Mouse (Mus musculus) lung, embryonic 15.5 days (tissue): ENCODE measurements around the gene Pcsk7. TPM values are rescaled to one million over a fixed set of nuclear protein-coding genes. Genes with fewer than 3 reads are reported as not detected.

Experiments used
- ATAC-seq: fragments of 200-750 bp; cut with Nextera tagmentation; 2 replicates; pipeline ENCODE4 v1.8.0; 2017; ENCODE audit warnings: moderate number of reproducible peaks, borderline replicate concordance; ENCODE audit not compliant: low FRiP score, low TSS enrichment; ENCODE audit errors: extremely low read depth
- H3K27ac ChIP-seq: fragments of 300-500 bp; sonication (generic); 2 replicates; pipeline ENCODE4 v1.5.1; 2015; ENCODE audit warnings: moderate library complexity, mild to moderate bottlenecking, inconsistent platforms
- H3K27me3 ChIP-seq: fragments of 300-500 bp; sonication (generic); 2 replicates; pipeline ENCODE4 v1.6.1; 2015; ENCODE audit warnings: inconsistent platforms
- H3K36me3 ChIP-seq: fragments of 300-500 bp; sonication (generic); 2 replicates; pipeline ENCODE4 v1.6.1; 2015; ENCODE audit warnings: inconsistent platforms
- H3K4me1 ChIP-seq: fragments of 300-500 bp; sonication (generic); 2 replicates; pipeline ENCODE4 v1.6.1; 2015; ENCODE audit warnings: inconsistent platforms
- H3K4me2 ChIP-seq: fragments of 300-500 bp; sonication (generic); 2 replicates; pipeline ENCODE4 v1.6.1; 2015; ENCODE audit warnings: inconsistent platforms, mild to moderate bottlenecking, moderate library complexity
- H3K4me3 ChIP-seq: fragments of 300-500 bp; sonication (generic); 2 replicates; pipeline ENCODE4 v1.5.1; 2015; ENCODE audit warnings: mild to moderate bottlenecking, inconsistent platforms
- H3K9ac ChIP-seq: fragments of 300-500 bp; sonication (generic); 2 replicates; pipeline ENCODE4 v1.6.1; 2015; ENCODE audit warnings: inconsistent platforms
- H3K9me3 ChIP-seq: fragments of 300-500 bp; sonication (generic); 2 replicates; pipeline ENCODE4 v1.6.1; 2016; ENCODE audit warnings: inconsistent platforms
- WGBS: fragments of 180-500 bp; shearing (Covaris S2); methylation state at CpG from one replicate; pipeline ENCODE4 v1.1.7; 2015; 5-methylcytosine and 5-hydroxymethylcytosine counted together
- polyA plus RNA-seq: library from polyadenylated mRNA; unstranded; fragments of >200 nt; fragmentation: Nextera tagmentation; extraction: Ambion mirVana; gene quantifications from 2 replicates; pipeline ENCODE4 v1.2.1, GENCODE M21; 2015

Pcsk7 gene
- 20.3 and 25.4 TPM in 2 replicates for polyA plus RNA-seq

- Histone ChIP-seq H3K36me3 (peaks cover 42% of the 10 kb centered on the region), H3K9me3 (no peaks in the 10 kb centered on the region), H3K4me1 (peaks cover 21% of the 10 kb centered on the region), H3K27me3 (no peaks in the 10 kb centered on the region), H3K27ac (peak within 1 kb of the TSS; percentile 93), H3K9ac (peak within 1 kb of the TSS; percentile 77), H3K4me3 (peak within 1 kb of the TSS; percentile 77), H3K4me2 (peak within 1 kb of the TSS; percentile 67)
- peak; percentile 91 for ATAC-seq
- WGBS = 0% methylated on average over 68 of the region's 80 CpGs
Observed at GRCm38 (mm10) chr9:45906355-45907077, at the start of gene Pcsk7, which contains the start of gene Rnf214. Pcsk7 (plus strand) TSS chr9:45906497. Rnf214 (minus strand) TSS chr9:45906911.

GRCm38 (mm10) chr9:45859364-45859763, 46.9 kb upstream of the Pcsk7 start:
- Histone ChIP-seq H3K27me3 (no peaks in the 10 kb centered on the region), H3K4me2 (no peak overlapping the region), H3K9ac (no peak overlapping the region), H3K27ac (no peak overlapping the region), H3K4me3 (no peak overlapping the region), H3K4me1 (no peaks in the 10 kb centered on the region), H3K9me3 (no peaks in the 10 kb centered on the region), H3K36me3 (peaks cover 60% of the 10 kb centered on the region)
- no peak for ATAC-seq
- WGBS = 91% methylated on average over 10 of the region's 10 CpGs

GRCm38 (mm10) chr9:45861813-45862212, 44.5 kb upstream of the Pcsk7 start:
- Histone ChIP-seq H3K36me3 (peaks cover 77% of the 10 kb centered on the region), H3K4me1 (no peaks in the 10 kb centered on the region), H3K27me3 (no peaks in the 10 kb centered on the region), H3K9me3 (no peaks in the 10 kb centered on the region), H3K4me3 (no peak overlapping the region), H3K4me2 (no peak overlapping the region), H3K9ac (no peak overlapping the region), H3K27ac (no peak overlapping the region)
- ATAC-seq = no peak
- 91% methylated on average over 7 of the region's 7 CpGs for WGBS

- no peak overlapping the region for H3K4me2 ChIP-seq
- H3K9me3 ChIP-seq = no peaks in the 10 kb centered on the region
- H3K9ac ChIP-seq = no peak overlapping the region
- peaks cover 78% of the 10 kb centered on the region for H3K36me3 ChIP-seq
- H3K27me3 ChIP-seq = no peaks in the 10 kb centered on the region
- H3K4me1 ChIP-seq = no peaks in the 10 kb centered on the region
- no peak overlapping the region for H3K27ac ChIP-seq
- no peak overlapping the region for H3K4me3 ChIP-seq
- WGBS = 91% methylated on average over 3 of the region's 3 CpGs
- no peak for ATAC-seq
Observed at GRCm38 (mm10) chr9:45869181-45869580, 37.1 kb upstream of the Pcsk7 start.

GRCm38 (mm10) chr9:45870265-45870664, 36.0 kb upstream of the Pcsk7 start:
- H3K27me3 ChIP-seq = no peaks in the 10 kb centered on the region
- H3K27ac ChIP-seq = no peak overlapping the region
- no peak overlapping the region for H3K4me3 ChIP-seq
- WGBS = 67% methylated on average over 3 of the region's 3 CpGs
- H3K9ac ChIP-seq = no peak overlapping the region
- ATAC-seq = no peak
- H3K4me1 ChIP-seq = no peaks in the 10 kb centered on the region
- no peaks in the 10 kb centered on the region for H3K9me3 ChIP-seq
- H3K4me2 ChIP-seq = no peak overlapping the region
- H3K36me3 ChIP-seq = peaks cover 67% of the 10 kb centered on the region

- Histone ChIP-seq H3K27me3 (no peaks in the 10 kb centered on the region), H3K4me3 (no peak overlapping the region), H3K4me1 (no peaks in the 10 kb centered on the region), H3K4me2 (no peak overlapping the region), H3K9me3 (no peaks in the 10 kb centered on the region), H3K9ac (no peak overlapping the region), H3K36me3 (peaks cover 31% of the 10 kb centered on the region), H3K27ac (no peak overlapping the region)
- no peak for ATAC-seq
- 50% methylated on average over 2 of the region's 2 CpGs for WGBS
Observed at GRCm38 (mm10) chr9:45877928-45878327, 28.4 kb upstream of the Pcsk7 start.

GRCm38 (mm10) chr9:45893681-45894080, 12.6 kb upstream of the Pcsk7 start:
- peaks cover 77% of the 10 kb centered on the region for H3K36me3 ChIP-seq

GRCm38 (mm10) chr9:45905196-45905595, 1.1 kb upstream of the Pcsk7 start:
- Histone ChIP-seq H3K9me3 (no peaks in the 10 kb centered on the region), H3K9ac (peak overlapping the region; percentile 77), H3K4me1 (peaks cover 21% of the 10 kb centered on the region), H3K27me3 (no peaks in the 10 kb centered on the region), H3K27ac (peak overlapping the region; percentile 93; the same call in 1 of the 2 replicates), H3K36me3 (peaks cover 28% of the 10 kb centered on the region), H3K4me2 (peak overlapping the region; percentile 67), H3K4me3 (peak overlapping the region; percentile 77)
- 53% methylated on average over 4 of the region's 4 CpGs for WGBS
- ATAC-seq = no peak

More at GRCm38 (mm10) chr9:45893681-45894080, 12.6 kb upstream of the Pcsk7 start:
- no peak overlapping the region for H3K27ac ChIP-seq
- H3K9ac ChIP-seq = no peak overlapping the region
- ATAC-seq = no peak
- H3K4me3 ChIP-seq = no peak overlapping the region
- no peaks in the 10 kb centered on the region for H3K4me1 ChIP-seq
- no peaks in the 10 kb centered on the region for H3K9me3 ChIP-seq
- H3K4me2 ChIP-seq = no peak overlapping the region
- no peaks in the 10 kb centered on the region for H3K27me3 ChIP-seq

- Histone ChIP-seq H3K9ac (peak overlapping the region; percentile 77), H3K4me3 (peak overlapping the region; percentile 77), H3K4me1 (peaks cover 21% of the 10 kb centered on the region), H3K9me3 (no peaks in the 10 kb centered on the region), H3K27me3 (no peaks in the 10 kb centered on the region), H3K4me2 (peak overlapping the region; percentile 67), H3K36me3 (peaks cover 35% of the 10 kb centered on the region), H3K27ac (peak overlapping the region; percentile 93)
- peak; percentile 70 for ATAC-seq
- WGBS = under 1% methylated on average over 23 of the region's 27 CpGs
Observed at GRCm38 (mm10) chr9:45905811-45906237, 473 bp upstream of the Pcsk7 start.

GRCm38 (mm10) chr9:45907078-45907428, 756 bp downstream of the Pcsk7 start:
- 0% methylated on average over 19 of the region's 19 CpGs for WGBS
- Histone ChIP-seq H3K4me1 (peaks cover 21% of the 10 kb centered on the region), H3K27ac (peak overlapping the region; percentile 93), H3K9ac (peak overlapping the region; percentile 77), H3K4me2 (peak overlapping the region; percentile 67), H3K4me3 (peak overlapping the region; percentile 77), H3K9me3 (no peaks in the 10 kb centered on the region), H3K27me3 (no peaks in the 10 kb centered on the region), H3K36me3 (peaks cover 43% of the 10 kb centered on the region)
- ATAC-seq = peak; percentile 35; the same call in 1 of the 2 replicates

GRCm38 (mm10) chr9:45910995-45911394, 4.7 kb downstream of the Pcsk7 start:
- H3K36me3 ChIP-seq = peaks cover 64% of the 10 kb centered on the region
- ATAC-seq = no peak
- no peak overlapping the region for H3K4me2 ChIP-seq
- no peaks in the 10 kb centered on the region for H3K9me3 ChIP-seq
- peaks cover 9% of the 10 kb centered on the region for H3K4me1 ChIP-seq
- H3K9ac ChIP-seq = no peak overlapping the region
- no peak overlapping the region for H3K4me3 ChIP-seq
- WGBS = 84% methylated on average over 3 of the region's 3 CpGs
- no peaks in the 10 kb centered on the region for H3K27me3 ChIP-seq
- no peak overlapping the region for H3K27ac ChIP-seq

GRCm38 (mm10) chr9:45911673-45912072, 5.4 kb downstream of the Pcsk7 start:
- H3K27me3 ChIP-seq = no peaks in the 10 kb centered on the region
- 50% methylated on average over 1 of the region's 1 CpGs for WGBS

More at GRCm38 (mm10) chr9:45911673-45912072, 5.4 kb downstream of the Pcsk7 start:
- H3K4me3 ChIP-seq = no peak overlapping the region
- H3K9me3 ChIP-seq = no peaks in the 10 kb centered on the region
- H3K27ac ChIP-seq = no peak overlapping the region
- peaks cover 69% of the 10 kb centered on the region for H3K36me3 ChIP-seq
- no peak overlapping the region for H3K9ac ChIP-seq
- H3K4me1 ChIP-seq = peaks cover 9% of the 10 kb centered on the region
- H3K4me2 ChIP-seq = no peak overlapping the region
- ATAC-seq = no peak
